Mouse (Mus musculus): Measurements from ENCODE around the gene B230219D22Rik. TPM values are rescaled to one million over a fixed set of nuclear protein-coding genes. Genes with fewer than 3 reads are reported as not detected.
"Not testable (repeated sequence)": the region's sequence is repeated elsewhere in the genome, so short reads cannot be mapped to it uniquely, and the experiment has no call there.

B230219D22Rik gene
- polyA plus RNA-seq, 1 experiment from 2014 or later = 77.8 TPM

- H3K9ac ChIP-seq (ENCODE audit: low read length) = no peak overlapping the region
- H3K36me3 ChIP-seq (ENCODE audit: control insufficient read depth, insufficient read depth, low read length) = no peaks in the 10 kb centered on the region
- DNase-seq (ENCODE audit: low spot score) (peak; percentile 42), ATAC-seq (ENCODE audit: insufficient read depth, low FRiP score, low TSS enrichment) (no peak)
- peaks cover 10% of the 10 kb centered on the region for H3K4me1 ChIP-seq (ENCODE audit: control insufficient read depth, insufficient read depth, low read length)
- no peak overlapping the region for H3K4me3 ChIP-seq (ENCODE audit: low read depth, low read length)
- no peak overlapping the region for H3K4me2 ChIP-seq (ENCODE audit: low read depth)
- H3K27me3 ChIP-seq (ENCODE audit: control insufficient read depth, insufficient read depth, low read length) = no peaks in the 10 kb centered on the region
- no peaks in the 10 kb centered on the region for H3K9me3 ChIP-seq (ENCODE audit: control insufficient read depth, low read length)
- 0 out of 2 replicates have a peak overlapping the region, but pooled peaks have one; percentile 49 for H3K27ac ChIP-seq (ENCODE audit: low read depth, low read length)
- WGBS = 75% methylated on average over 9 of the region's 9 CpGs
These were observed 6.8 kb upstream of the B230219D22Rik start for GRCm38 (mm10) chr13:55686107-55686633.

GRCm38 (mm10) chr13:55687927-55688602 lies 4.9 kb upstream of the B230219D22Rik start:
- WGBS = 23% methylated on average over 4 of the region's 4 CpGs
- Histone ChIP-seq H3K9me3 (ENCODE audit: control insufficient read depth, low read length) (no peaks in the 10 kb centered on the region), H3K4me3 (ENCODE audit: low read depth, low read length) (no peak overlapping the region), H3K36me3 (ENCODE audit: control insufficient read depth, insufficient read depth, low read length) (no peaks in the 10 kb centered on the region), H3K27ac (ENCODE audit: low read depth, low read length) (peak overlapping the region; percentile 64), H3K4me1 (ENCODE audit: control insufficient read depth, insufficient read depth, low read length) (peaks cover 10% of the 10 kb centered on the region), H3K27me3 (ENCODE audit: control insufficient read depth, insufficient read depth, low read length) (no peaks in the 10 kb centered on the region), H3K4me2 (ENCODE audit: low read depth) (no peak overlapping the region), H3K9ac (ENCODE audit: low read length) (no peak overlapping the region; the same call in 1 of the 2 replicates)
- DNase-seq (ENCODE audit: low spot score) = peak; percentile 53
- ATAC-seq (ENCODE audit: insufficient read depth, low FRiP score, low TSS enrichment) = no peak

- H3K9me3 ChIP-seq (ENCODE audit: control insufficient read depth, low read length) = no peaks in the 10 kb centered on the region
- H3K4me2 ChIP-seq (ENCODE audit: low read depth) = peak overlapping the region; percentile 84
- peak overlapping the region; percentile 98 for H3K27ac ChIP-seq (ENCODE audit: low read depth, low read length)
- ATAC-seq (ENCODE audit: insufficient read depth, low FRiP score, low TSS enrichment) = peak; percentile 68
- WGBS = under 1% methylated on average over 44 of the region's 70 CpGs
- peak; percentile 70 for DNase-seq (ENCODE audit: low spot score)
- peak overlapping the region; percentile 100 for H3K9ac ChIP-seq (ENCODE audit: low read length)
- H3K36me3 ChIP-seq (ENCODE audit: control insufficient read depth, insufficient read depth, low read length) = no peaks in the 10 kb centered on the region
- H3K27me3 ChIP-seq (ENCODE audit: control insufficient read depth, insufficient read depth, low read length) = no peaks in the 10 kb centered on the region
- H3K4me3 ChIP-seq (ENCODE audit: low read depth, low read length) = peak overlapping the region; percentile 99
- peaks cover 14% of the 10 kb centered on the region for H3K4me1 ChIP-seq (ENCODE audit: control insufficient read depth, insufficient read depth, low read length)
These were observed 358 bp downstream of the B230219D22Rik start for GRCm38 (mm10) chr13:55693243-55693721.

- peak overlapping the region; percentile 99 for H3K4me3 ChIP-seq (ENCODE audit: low read depth, low read length)
- peaks cover 14% of the 10 kb centered on the region for H3K4me1 ChIP-seq (ENCODE audit: control insufficient read depth, insufficient read depth, low read length)
These were observed 1.2 kb downstream of the B230219D22Rik start for GRCm38 (mm10) chr13:55694110-55694509.

DNA sequence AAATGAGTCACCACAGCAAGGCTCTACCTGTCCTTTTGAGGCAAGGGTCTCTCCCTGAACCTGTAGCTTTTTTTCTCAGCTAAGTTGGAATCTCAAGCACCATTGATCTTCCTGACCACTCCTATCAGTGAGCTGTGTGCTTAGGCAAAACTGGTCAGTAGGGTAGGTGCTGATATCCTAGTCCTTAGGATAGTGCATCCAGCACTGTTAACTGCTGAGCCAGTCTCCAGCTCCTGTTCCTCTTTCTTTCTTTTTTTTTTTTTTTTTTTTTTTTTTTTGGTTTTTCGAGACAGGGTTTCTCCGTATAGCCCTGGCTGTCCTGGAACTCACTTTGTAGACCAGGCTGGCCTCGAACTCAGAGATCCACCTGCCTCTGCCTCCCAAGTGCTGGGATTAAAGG lies 3.1 kb downstream of the B230219D22Rik start:
- not testable (repeated sequence) for DNase-seq (ENCODE audit: low spot score); H3K27ac ChIP-seq (ENCODE audit: low read depth, low read length); H3K4me3 ChIP-seq (ENCODE audit: low read depth, low read length); H3K27me3 ChIP-seq (ENCODE audit: control insufficient read depth, insufficient read depth, low read length); H3K4me2 ChIP-seq (ENCODE audit: low read depth); ATAC-seq (ENCODE audit: insufficient read depth, low FRiP score, low TSS enrichment); H3K9me3 ChIP-seq (ENCODE audit: control insufficient read depth, low read length); H3K9ac ChIP-seq (ENCODE audit: low read length)
- Histone ChIP-seq H3K36me3 (ENCODE audit: control insufficient read depth, insufficient read depth, low read length) (peaks cover 15% of the 10 kb centered on the region), H3K4me1 (ENCODE audit: control insufficient read depth, insufficient read depth, low read length) (peaks cover 14% of the 10 kb centered on the region)
- 86% methylated on average over 1 of the region's 3 CpGs for WGBS

More at GRCm38 (mm10) chr13:55694110-55694509, 1.2 kb downstream of the B230219D22Rik start:
- Histone ChIP-seq H3K9me3 (ENCODE audit: control insufficient read depth, low read length) (no peaks in the 10 kb centered on the region), H3K27me3 (ENCODE audit: control insufficient read depth, insufficient read depth, low read length) (no peaks in the 10 kb centered on the region), H3K27ac (ENCODE audit: low read depth, low read length) (no peak overlapping the region), H3K4me2 (ENCODE audit: low read depth) (peak overlapping the region; percentile 84), H3K36me3 (ENCODE audit: control insufficient read depth, insufficient read depth, low read length) (peaks cover 2% of the 10 kb centered on the region), H3K9ac (ENCODE audit: low read length) (peak overlapping the region; percentile 100)
- WGBS = 22% methylated on average over 8 of the region's 8 CpGs
- no peak for DNase-seq (ENCODE audit: low spot score)
- no peak for ATAC-seq (ENCODE audit: insufficient read depth, low FRiP score, low TSS enrichment)

GRCm38 (mm10) chr13:55704301-55704700 lies 11.4 kb downstream of the B230219D22Rik start:
- DNase-seq (ENCODE audit: low spot score) (no peak), ATAC-seq (ENCODE audit: insufficient read depth, low FRiP score, low TSS enrichment) (no peak)
- no peaks in the 10 kb centered on the region for H3K27me3 ChIP-seq (ENCODE audit: control insufficient read depth, insufficient read depth, low read length)
- H3K9me3 ChIP-seq (ENCODE audit: control insufficient read depth, low read length) = no peaks in the 10 kb centered on the region
- no peak overlapping the region for H3K9ac ChIP-seq (ENCODE audit: low read length)
- H3K4me1 ChIP-seq (ENCODE audit: control insufficient read depth, insufficient read depth, low read length) = no peaks in the 10 kb centered on the region
- WGBS = 93% methylated on average over 4 of the region's 4 CpGs
- H3K4me3 ChIP-seq (ENCODE audit: low read depth, low read length) = no peak overlapping the region
- H3K4me2 ChIP-seq (ENCODE audit: low read depth) = no peak overlapping the region
- peaks cover 16% of the 10 kb centered on the region for H3K36me3 ChIP-seq (ENCODE audit: control insufficient read depth, insufficient read depth, low read length)
- no peak overlapping the region for H3K27ac ChIP-seq (ENCODE audit: low read depth, low read length)

DNA sequence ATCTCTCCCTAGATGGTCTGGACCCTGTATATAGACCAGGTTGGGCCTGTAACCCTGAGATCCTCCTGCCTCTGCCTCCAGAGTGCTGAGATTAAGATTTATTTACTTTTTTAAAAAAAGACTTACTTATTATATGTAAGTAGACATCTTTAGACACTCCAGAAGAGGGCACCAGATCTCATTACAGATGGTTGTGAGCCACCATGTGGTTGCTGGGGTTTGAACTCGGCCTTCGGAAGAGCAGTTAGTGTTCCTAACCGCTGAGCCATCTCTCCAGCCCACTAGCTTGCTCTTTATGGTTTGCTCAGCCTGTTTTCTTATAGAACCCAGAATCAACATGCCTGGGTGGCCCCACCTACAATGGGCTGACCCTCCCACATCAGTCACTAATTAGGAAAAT lies 19.9 kb downstream of the B230219D22Rik start:
- WGBS = 87% methylated on average over 3 of the region's 3 CpGs
- no peak overlapping the region for H3K9ac ChIP-seq (ENCODE audit: low read length)
- H3K9me3 ChIP-seq (ENCODE audit: control insufficient read depth, low read length) = no peaks in the 10 kb centered on the region
- no peaks in the 10 kb centered on the region; the same call in 1 of the 2 replicates for H3K36me3 ChIP-seq (ENCODE audit: control insufficient read depth, insufficient read depth, low read length)
- ATAC-seq (ENCODE audit: insufficient read depth, low FRiP score, low TSS enrichment) (no peak), DNase-seq (ENCODE audit: low spot score) (no peak)
- no peaks in the 10 kb centered on the region for H3K4me1 ChIP-seq (ENCODE audit: control insufficient read depth, insufficient read depth, low read length)
- H3K4me2 ChIP-seq (ENCODE audit: low read depth) = no peak overlapping the region
- H3K27ac ChIP-seq (ENCODE audit: low read depth, low read length) = no peak overlapping the region
- no peaks in the 10 kb centered on the region for H3K27me3 ChIP-seq (ENCODE audit: control insufficient read depth, insufficient read depth, low read length)
- H3K4me3 ChIP-seq (ENCODE audit: low read depth, low read length) = no peak overlapping the region

DNA sequence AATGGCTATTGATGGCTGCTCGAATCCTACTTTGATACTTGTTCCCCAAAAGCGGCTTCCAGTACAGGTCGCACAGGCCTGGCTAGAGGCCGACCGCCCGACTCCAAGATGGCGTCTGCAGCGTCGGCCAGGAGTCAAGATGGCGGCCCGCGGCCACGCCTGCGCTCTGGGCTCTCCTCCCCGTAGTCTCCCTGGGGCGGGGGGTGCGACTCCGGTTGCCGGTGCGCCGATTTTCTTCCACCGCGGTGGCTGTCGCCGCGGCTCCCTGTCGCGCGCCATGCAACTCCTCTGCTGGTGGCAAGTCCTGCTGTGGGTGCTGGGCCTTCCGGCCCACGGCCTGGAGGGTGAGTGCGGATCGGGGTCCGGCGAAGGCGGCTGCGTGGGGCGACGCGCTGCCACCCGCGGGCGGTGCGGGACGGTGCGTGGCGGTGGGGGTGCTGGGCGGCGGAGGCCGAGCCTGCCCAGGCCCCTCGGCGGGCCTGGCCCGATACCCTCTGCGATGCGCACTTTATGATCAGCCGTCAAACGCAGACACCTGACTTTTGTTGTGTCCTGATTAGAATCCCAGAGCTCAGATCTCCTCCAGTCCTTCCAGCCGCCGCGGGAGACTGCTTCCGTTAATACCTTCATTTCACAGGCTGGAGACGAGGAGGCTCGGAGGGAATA lies 21.7 kb downstream of the B230219D22Rik start, which contains the start of gene Txndc15:
TSS of gene Txndc15 (plus strand) at position 150 of the 666 bp plus-strand sequence.
- ATAC-seq (ENCODE audit: insufficient read depth, low FRiP score, low TSS enrichment) = peak; percentile 94
- under 1% methylated on average over 44 of the region's 63 CpGs for WGBS

More for the DNA sequence above, 21.7 kb downstream of the B230219D22Rik start, which contains the start of gene Txndc15:
- Histone ChIP-seq H3K9ac (ENCODE audit: low read length) (peak within 1 kb of the TSS; percentile 80), H3K36me3 (ENCODE audit: control insufficient read depth, insufficient read depth, low read length) (peaks cover 5% of the 10 kb centered on the region), H3K27me3 (ENCODE audit: control insufficient read depth, insufficient read depth, low read length) (no peaks in the 10 kb centered on the region), H3K9me3 (ENCODE audit: control insufficient read depth, low read length) (no peaks in the 10 kb centered on the region), H3K27ac (ENCODE audit: low read depth, low read length) (peak within 1 kb of the TSS; percentile 83), H3K4me3 (ENCODE audit: low read depth, low read length) (peak within 1 kb of the TSS; percentile 80), H3K4me2 (ENCODE audit: low read depth) (peak within 1 kb of the TSS; percentile 56), H3K4me1 (ENCODE audit: control insufficient read depth, insufficient read depth, low read length) (no peaks in the 10 kb centered on the region)
- DNase-seq (ENCODE audit: low spot score) = peak; percentile 90

Data from neural tube, embryonic 11.5 days (tissue).